Mouse (Mus musculus): ENCODE results near the gene Babam2. TPM values are rescaled to one million over a fixed set of nuclear protein-coding genes. Genes with fewer than 3 reads are reported as not detected.

Babam2 gene
- polyA plus RNA-seq, 1 experiment from 2014 or later = 69.4 TPM

DNA sequence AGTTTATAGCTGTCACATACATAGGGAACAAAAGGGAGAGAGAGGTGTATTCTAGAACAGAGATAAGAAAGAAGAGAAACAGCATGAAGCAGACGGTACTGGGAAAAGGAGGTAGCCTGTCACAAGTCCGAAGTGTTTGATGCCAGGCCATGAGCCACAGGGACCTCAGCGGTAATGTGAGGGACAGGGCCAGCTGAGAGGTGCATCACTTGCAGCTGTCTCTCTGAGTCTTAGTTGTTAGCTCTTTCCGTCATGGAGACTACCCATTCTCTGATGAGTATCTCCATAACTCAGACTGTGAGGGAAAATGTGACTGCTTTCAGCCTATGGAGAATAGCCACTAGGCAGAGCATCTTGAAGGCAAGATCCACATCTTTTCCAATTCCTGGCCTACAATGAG lies 253.0 kb downstream of the Babam2 start:
- WGBS = 89% methylated on average over 4 of the region's 4 CpGs
- Histone ChIP-seq H3K36me3 (ENCODE audit: insufficient read depth, low read length) (no peaks in the 10 kb centered on the region), H3K9ac (replicated peaks; ENCODE audit: low read length) (no peak overlapping the region), H3K9me3 (ENCODE audit: low read length) (no peaks in the 10 kb centered on the region), H3K27me3 (ENCODE audit: insufficient read depth, low read length) (no peaks in the 10 kb centered on the region), H3K4me1 (ENCODE audit: insufficient read depth, low read length) (0 out of 2 replicates have a peak, but pooled peaks cover 3% of the 10 kb centered on the region), H3K4me2 (replicated peaks; ENCODE audit: low read depth, low read length) (no peak overlapping the region), H3K4me3 (ENCODE audit: low read length) (no peak overlapping the region), H3K27ac (ENCODE audit: low read length) (no peak overlapping the region)
- no peak for ATAC-seq (ENCODE audit: low FRiP score, low TSS enrichment)

DNA sequence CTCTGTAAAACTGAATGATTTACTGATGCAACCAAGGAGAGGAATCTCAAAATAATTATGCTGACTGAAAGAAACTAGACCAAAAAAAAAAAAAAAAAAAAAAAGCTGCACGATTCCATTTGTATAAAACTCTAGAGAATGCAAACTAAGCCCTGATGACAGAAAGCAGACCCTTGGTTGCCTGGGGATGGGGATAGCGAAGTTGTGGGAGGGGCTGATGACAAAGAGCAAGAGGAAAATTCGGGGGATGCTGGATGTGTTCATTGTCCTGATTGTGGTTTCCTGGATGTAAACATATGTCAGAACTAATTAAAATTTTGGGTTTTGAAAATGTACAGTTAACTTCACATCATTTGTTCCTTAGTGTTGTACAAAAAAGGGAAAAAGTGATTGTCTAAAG lies 257.7 kb downstream of the Babam2 start:
- Histone ChIP-seq H3K27ac (ENCODE audit: low read length) (no peak overlapping the region), H3K4me1 (ENCODE audit: insufficient read depth, low read length) (no peaks in the 10 kb centered on the region), H3K9ac (replicated peaks; ENCODE audit: low read length) (no peak overlapping the region), H3K4me3 (ENCODE audit: low read length) (no peak overlapping the region), H3K27me3 (ENCODE audit: insufficient read depth, low read length) (no peaks in the 10 kb centered on the region), H3K4me2 (replicated peaks; ENCODE audit: low read depth, low read length) (no peak overlapping the region), H3K9me3 (ENCODE audit: low read length) (no peaks in the 10 kb centered on the region), H3K36me3 (ENCODE audit: insufficient read depth, low read length) (no peaks in the 10 kb centered on the region)
- no peak for ATAC-seq (ENCODE audit: low FRiP score, low TSS enrichment)
- WGBS = 79% methylated on average over 3 of the region's 3 CpGs

DNA sequence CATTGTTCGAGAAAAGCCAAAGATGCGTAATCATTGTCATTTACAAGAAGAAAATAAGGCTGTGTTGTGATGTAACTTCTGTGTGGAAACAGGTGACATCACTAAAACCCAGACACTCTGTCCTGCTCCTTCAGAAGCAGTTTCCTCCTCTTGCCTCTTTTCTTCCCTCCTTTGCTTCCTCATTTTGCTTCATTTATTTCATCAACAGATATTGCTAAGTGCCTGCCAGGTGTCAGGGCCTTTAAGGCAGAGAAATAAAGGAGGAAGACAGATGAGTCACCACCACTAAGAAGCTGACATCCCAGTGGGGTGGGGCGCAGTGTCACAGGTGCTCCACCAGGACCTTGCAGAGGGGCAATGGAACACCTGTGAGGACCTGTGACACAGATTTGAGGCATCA lies 258.9 kb downstream of the Babam2 start:
- H3K27me3 ChIP-seq (ENCODE audit: insufficient read depth, low read length) = no peaks in the 10 kb centered on the region
- no peak for ATAC-seq (ENCODE audit: low FRiP score, low TSS enrichment)
- no peaks in the 10 kb centered on the region for H3K4me1 ChIP-seq (ENCODE audit: insufficient read depth, low read length)
- no peak overlapping the region for H3K4me2 ChIP-seq (replicated peaks; ENCODE audit: low read depth, low read length)
- H3K27ac ChIP-seq (ENCODE audit: low read length) = no peak overlapping the region
- H3K36me3 ChIP-seq (ENCODE audit: insufficient read depth, low read length) = no peaks in the 10 kb centered on the region
- H3K9ac ChIP-seq (replicated peaks; ENCODE audit: low read length) = no peak overlapping the region
- H3K9me3 ChIP-seq (ENCODE audit: low read length) = no peaks in the 10 kb centered on the region
- H3K4me3 ChIP-seq (ENCODE audit: low read length) = no peak overlapping the region
- WGBS = 97% methylated on average over 3 of the region's 3 CpGs

DNA sequence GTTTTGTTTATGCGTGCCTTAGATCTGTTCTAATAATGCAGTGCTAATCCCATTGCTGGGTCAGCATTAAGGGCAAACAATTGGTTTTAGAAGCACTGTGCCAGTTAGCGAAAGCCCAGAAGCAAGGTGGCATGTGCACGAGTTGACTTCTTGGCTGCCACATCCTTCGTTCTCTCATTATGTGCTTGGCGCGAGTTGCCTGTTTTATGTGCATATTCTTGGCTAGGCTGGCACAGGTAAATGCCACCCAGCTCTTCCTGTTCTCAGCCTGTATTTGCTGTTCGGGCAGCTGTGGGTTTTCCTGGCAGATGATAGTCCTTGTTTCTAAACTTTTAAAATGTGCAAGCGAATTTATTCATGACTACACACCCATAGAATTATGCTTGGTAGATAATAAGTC lies 262.4 kb downstream of the Babam2 start:
- 93% methylated on average over 8 of the region's 8 CpGs for WGBS

DNA sequence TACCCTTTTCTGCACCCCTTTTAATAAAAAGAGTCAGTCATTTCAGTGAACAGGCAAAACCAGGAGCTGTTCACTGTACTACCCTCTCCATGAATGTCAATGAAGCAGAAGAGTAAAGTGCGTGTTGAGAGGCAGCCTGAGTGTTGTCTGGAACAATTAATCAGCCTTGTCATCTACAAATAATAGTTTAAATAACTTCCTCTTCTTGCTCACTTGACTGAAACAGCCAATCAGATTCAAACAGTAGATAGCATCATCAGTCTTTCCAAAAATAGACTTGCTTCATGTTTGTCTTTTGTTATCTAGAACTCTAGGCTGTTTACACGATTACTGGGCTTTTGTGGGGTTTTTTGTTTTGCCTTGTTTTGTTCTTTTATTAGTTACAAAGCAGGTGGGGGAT lies 263.9 kb downstream of the Babam2 start:
- Histone ChIP-seq H3K27ac (ENCODE audit: low read length) (no peak overlapping the region), H3K4me2 (replicated peaks; ENCODE audit: low read depth, low read length) (no peak overlapping the region), H3K36me3 (ENCODE audit: insufficient read depth, low read length) (no peaks in the 10 kb centered on the region), H3K27me3 (ENCODE audit: insufficient read depth, low read length) (no peaks in the 10 kb centered on the region), H3K4me1 (ENCODE audit: insufficient read depth, low read length) (no peaks in the 10 kb centered on the region), H3K4me3 (ENCODE audit: low read length) (no peak overlapping the region), H3K9ac (replicated peaks; ENCODE audit: low read length) (no peak overlapping the region), H3K9me3 (ENCODE audit: low read length) (no peaks in the 10 kb centered on the region)
- 38% methylated on average over 2 of the region's 2 CpGs for WGBS
- no peak for ATAC-seq (ENCODE audit: low FRiP score, low TSS enrichment)

More for the DNA sequence above, 262.4 kb downstream of the Babam2 start:
- no peak overlapping the region for H3K4me3 ChIP-seq (ENCODE audit: low read length)
- H3K27me3 ChIP-seq (ENCODE audit: insufficient read depth, low read length) = no peaks in the 10 kb centered on the region
- H3K4me2 ChIP-seq (replicated peaks; ENCODE audit: low read depth, low read length) = no peak overlapping the region
- no peak overlapping the region for H3K9ac ChIP-seq (replicated peaks; ENCODE audit: low read length)
- no peaks in the 10 kb centered on the region for H3K4me1 ChIP-seq (ENCODE audit: insufficient read depth, low read length)
- H3K27ac ChIP-seq (ENCODE audit: low read length) = no peak overlapping the region
- H3K36me3 ChIP-seq (ENCODE audit: insufficient read depth, low read length) = no peaks in the 10 kb centered on the region
- no peaks in the 10 kb centered on the region for H3K9me3 ChIP-seq (ENCODE audit: low read length)
- no peak for ATAC-seq (ENCODE audit: low FRiP score, low TSS enrichment)

DNA sequence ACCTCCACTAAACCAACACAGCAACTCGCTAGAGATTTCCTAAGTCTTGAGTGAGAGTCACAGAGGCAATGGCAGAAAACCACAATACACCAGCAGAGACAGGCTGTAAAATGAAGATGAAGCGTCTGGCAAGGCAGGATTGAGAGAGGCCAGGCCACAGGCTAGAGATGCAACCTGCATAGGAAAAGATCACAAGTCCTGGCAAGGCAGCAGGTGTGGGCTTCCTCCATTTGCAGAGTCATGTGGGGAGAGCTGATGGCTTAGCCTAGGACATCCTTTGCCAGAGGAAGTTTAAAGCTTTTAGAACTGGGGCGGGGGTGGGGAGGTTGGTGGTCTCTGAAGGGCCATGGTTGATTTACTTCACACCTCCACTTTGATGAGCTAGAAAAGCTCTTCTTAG lies 264.9 kb downstream of the Babam2 start:
- 65% methylated on average over 3 of the region's 3 CpGs for WGBS
- Histone ChIP-seq H3K27me3 (ENCODE audit: insufficient read depth, low read length) (no peaks in the 10 kb centered on the region), H3K9me3 (ENCODE audit: low read length) (no peaks in the 10 kb centered on the region), H3K4me2 (replicated peaks; ENCODE audit: low read depth, low read length) (no peak overlapping the region), H3K27ac (ENCODE audit: low read length) (no peak overlapping the region), H3K4me3 (ENCODE audit: low read length) (no peak overlapping the region), H3K9ac (replicated peaks; ENCODE audit: low read length) (no peak overlapping the region), H3K4me1 (ENCODE audit: insufficient read depth, low read length) (no peaks in the 10 kb centered on the region), H3K36me3 (ENCODE audit: insufficient read depth, low read length) (no peaks in the 10 kb centered on the region)
- ATAC-seq (ENCODE audit: low FRiP score, low TSS enrichment) = no peak

DNA sequence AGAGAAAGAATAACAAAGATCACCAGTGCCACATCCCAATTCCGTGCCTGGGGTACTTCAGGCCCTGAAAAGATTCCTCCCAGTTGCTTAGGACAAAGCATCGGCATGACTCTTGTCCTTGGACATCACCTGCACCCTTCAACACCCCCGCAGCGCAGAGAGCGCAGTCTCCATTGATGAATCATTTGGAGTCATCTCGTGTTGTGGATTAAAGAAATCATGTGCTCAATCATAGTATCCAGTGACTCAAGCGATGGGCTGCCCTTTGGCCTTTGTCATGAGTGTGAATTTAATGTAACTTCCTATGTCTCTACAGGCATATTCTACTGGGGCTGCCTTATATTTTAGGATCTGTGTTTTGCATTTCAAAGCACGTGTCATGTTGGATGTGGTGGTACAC lies 265.9 kb downstream of the Babam2 start:
- H3K9me3 ChIP-seq (ENCODE audit: low read length) = no peaks in the 10 kb centered on the region
- no peak overlapping the region for H3K4me2 ChIP-seq (replicated peaks; ENCODE audit: low read depth, low read length)
- no peaks in the 10 kb centered on the region for H3K36me3 ChIP-seq (ENCODE audit: insufficient read depth, low read length)
- ATAC-seq (ENCODE audit: low FRiP score, low TSS enrichment) = no peak
- H3K27ac ChIP-seq (ENCODE audit: low read length) = no peak overlapping the region
- no peak overlapping the region for H3K9ac ChIP-seq (replicated peaks; ENCODE audit: low read length)
- no peaks in the 10 kb centered on the region for H3K4me1 ChIP-seq (ENCODE audit: insufficient read depth, low read length)
- H3K27me3 ChIP-seq (ENCODE audit: insufficient read depth, low read length) = no peaks in the 10 kb centered on the region
- 88% methylated on average over 8 of the region's 8 CpGs for WGBS
- H3K4me3 ChIP-seq (ENCODE audit: low read length) = no peak overlapping the region

DNA sequence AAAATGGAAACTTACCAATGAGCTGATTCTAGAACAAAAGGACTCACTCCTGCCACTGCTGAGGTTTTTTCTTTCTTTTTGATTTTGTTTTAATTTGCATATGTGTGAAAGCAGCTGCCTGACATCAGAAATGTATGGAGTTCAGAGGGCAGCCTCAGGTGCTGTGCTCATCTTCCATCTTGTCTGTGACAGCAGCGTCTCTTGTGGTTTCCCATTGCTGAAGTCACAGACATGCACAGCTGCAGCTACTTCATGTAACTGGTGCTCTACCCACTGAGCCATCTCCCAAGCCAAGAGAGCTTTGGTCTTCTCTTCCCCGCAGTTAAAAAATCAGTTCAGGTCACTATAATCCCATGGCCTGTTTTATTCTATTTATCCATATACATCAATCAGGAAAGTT lies 266.4 kb downstream of the Babam2 start:
- Histone ChIP-seq H3K9ac (replicated peaks; ENCODE audit: low read length) (no peak overlapping the region), H3K4me3 (ENCODE audit: low read length) (no peak overlapping the region), H3K4me1 (ENCODE audit: insufficient read depth, low read length) (no peaks in the 10 kb centered on the region), H3K27me3 (ENCODE audit: insufficient read depth, low read length) (no peaks in the 10 kb centered on the region), H3K36me3 (ENCODE audit: insufficient read depth, low read length) (no peaks in the 10 kb centered on the region), H3K9me3 (ENCODE audit: low read length) (no peaks in the 10 kb centered on the region), H3K27ac (ENCODE audit: low read length) (no peak overlapping the region), H3K4me2 (replicated peaks; ENCODE audit: low read depth, low read length) (no peak overlapping the region)
- no peak for ATAC-seq (ENCODE audit: low FRiP score, low TSS enrichment)
- WGBS = 86% methylated on average over 2 of the region's 2 CpGs

DNA sequence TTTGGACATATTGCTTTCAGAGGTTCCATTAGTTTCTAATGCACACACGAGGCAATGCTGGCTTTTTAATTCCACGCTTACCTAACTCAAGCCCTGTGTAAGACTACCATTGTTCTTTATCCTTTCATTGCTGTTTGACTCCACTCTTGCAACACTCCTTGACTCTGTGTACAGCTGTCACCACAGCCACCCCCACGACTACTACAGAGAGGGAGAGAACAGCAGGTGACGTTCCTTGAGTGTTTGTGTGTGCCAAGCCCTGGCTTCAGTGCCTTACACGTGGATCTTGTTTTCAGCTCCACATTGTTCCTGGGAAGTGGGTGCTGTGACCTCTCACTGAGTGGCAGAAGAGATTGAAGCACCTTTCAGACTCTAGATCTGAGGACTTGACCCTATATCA lies 269.3 kb downstream of the Babam2 start:
- H3K9me3 ChIP-seq (ENCODE audit: low read length) = no peaks in the 10 kb centered on the region
- no peak for ATAC-seq (ENCODE audit: low FRiP score, low TSS enrichment)
- H3K9ac ChIP-seq (replicated peaks; ENCODE audit: low read length) = no peak overlapping the region
- H3K4me3 ChIP-seq (ENCODE audit: low read length) = no peak overlapping the region
- no peaks in the 10 kb centered on the region for H3K4me1 ChIP-seq (ENCODE audit: insufficient read depth, low read length)
- no peaks in the 10 kb centered on the region for H3K36me3 ChIP-seq (ENCODE audit: insufficient read depth, low read length)
- no peaks in the 10 kb centered on the region for H3K27me3 ChIP-seq (ENCODE audit: insufficient read depth, low read length)
- 82% methylated on average over 5 of the region's 5 CpGs for WGBS
- no peak overlapping the region for H3K27ac ChIP-seq (ENCODE audit: low read length)
- no peak overlapping the region for H3K4me2 ChIP-seq (replicated peaks; ENCODE audit: low read depth, low read length)

DNA sequence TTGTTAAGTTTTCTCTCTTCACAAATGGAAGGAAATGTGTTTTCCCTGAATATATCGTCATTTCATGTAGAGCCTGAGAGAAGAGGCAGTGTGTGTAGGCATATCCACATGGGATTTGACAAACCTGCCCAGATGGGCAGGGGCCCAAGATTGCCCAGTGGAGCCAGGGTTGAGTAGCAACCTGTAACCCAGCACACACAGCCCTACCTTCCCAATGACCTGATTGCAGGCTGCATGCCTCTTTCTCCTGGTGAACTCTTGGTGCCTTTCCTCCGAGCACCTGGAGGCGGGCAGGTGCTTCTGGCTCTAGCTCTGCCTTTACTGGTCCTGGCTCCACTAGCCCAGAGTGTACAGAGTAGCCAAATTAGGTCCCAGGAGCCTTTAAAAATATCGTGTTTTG lies 270.0 kb downstream of the Babam2 start:
- WGBS = 79% methylated on average over 4 of the region's 4 CpGs
- no peaks in the 10 kb centered on the region for H3K4me1 ChIP-seq (ENCODE audit: insufficient read depth, low read length)
- no peak overlapping the region for H3K4me3 ChIP-seq (ENCODE audit: low read length)
- ATAC-seq (ENCODE audit: low FRiP score, low TSS enrichment) = no peak
- no peak overlapping the region for H3K4me2 ChIP-seq (replicated peaks; ENCODE audit: low read depth, low read length)
- H3K27me3 ChIP-seq (ENCODE audit: insufficient read depth, low read length) = no peaks in the 10 kb centered on the region
- H3K9me3 ChIP-seq (ENCODE audit: low read length) = no peaks in the 10 kb centered on the region
- no peak overlapping the region for H3K27ac ChIP-seq (ENCODE audit: low read length)
- H3K9ac ChIP-seq (replicated peaks; ENCODE audit: low read length) = no peak overlapping the region
- no peaks in the 10 kb centered on the region for H3K36me3 ChIP-seq (ENCODE audit: insufficient read depth, low read length)

DNA sequence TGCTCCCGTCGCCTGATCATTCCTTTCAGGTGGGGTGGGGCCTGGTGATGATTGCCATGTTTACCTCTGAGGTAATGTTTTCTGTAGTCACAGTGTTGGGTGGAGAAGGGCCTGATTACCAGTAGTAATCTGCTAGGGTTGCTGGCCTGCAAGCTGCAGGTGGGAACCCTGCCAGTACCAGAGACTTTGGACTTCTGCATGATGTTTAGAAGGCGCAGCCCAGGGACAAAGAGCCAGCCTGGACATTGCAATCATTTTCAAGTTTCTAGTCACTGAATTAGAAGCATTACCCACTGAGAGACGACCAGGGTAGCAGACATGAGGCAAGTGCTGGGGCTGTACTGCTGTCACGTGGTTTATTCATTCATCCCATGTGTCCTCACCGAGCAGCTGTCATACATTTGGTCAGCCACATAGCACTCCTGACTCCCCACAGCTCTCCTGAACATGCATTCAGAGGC lies 270.6 kb downstream of the Babam2 start:
- 64% methylated on average over 6 of the region's 6 CpGs for WGBS
- Histone ChIP-seq H3K36me3 (ENCODE audit: insufficient read depth, low read length) (no peaks in the 10 kb centered on the region), H3K27ac (ENCODE audit: low read length) (no peak overlapping the region), H3K9ac (replicated peaks; ENCODE audit: low read length) (no peak overlapping the region), H3K4me3 (ENCODE audit: low read length) (no peak overlapping the region), H3K4me1 (ENCODE audit: insufficient read depth, low read length) (no peaks in the 10 kb centered on the region), H3K27me3 (ENCODE audit: insufficient read depth, low read length) (no peaks in the 10 kb centered on the region), H3K9me3 (ENCODE audit: low read length) (no peaks in the 10 kb centered on the region), H3K4me2 (replicated peaks; ENCODE audit: low read depth, low read length) (no peak overlapping the region)
- ATAC-seq (ENCODE audit: low FRiP score, low TSS enrichment) = no peak
